Comparison of ENCODE assay signal across 11 mouse cellular contexts in the genomic region with DNA sequence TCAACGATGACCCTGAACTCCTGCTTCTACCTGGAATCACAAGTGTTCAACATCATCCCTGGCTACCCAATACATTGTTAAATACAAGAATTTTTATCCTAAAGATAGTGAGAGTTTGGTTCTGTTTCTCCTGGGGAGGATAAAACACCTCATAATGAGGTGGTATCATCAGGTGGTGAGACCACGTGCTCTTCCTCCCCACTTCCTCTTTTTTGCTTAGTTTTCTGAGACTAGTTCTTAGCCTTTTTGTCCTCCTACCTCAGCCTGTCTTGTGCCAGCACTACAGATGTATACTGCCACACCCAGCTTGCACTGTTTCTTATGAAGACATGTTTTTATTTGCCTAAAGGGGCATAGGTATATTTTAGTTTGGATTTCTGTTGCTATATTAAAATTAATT.
"Had no signal": no experiment of that assay in that cellular context is flagged by ENCODE, and none has a peak within 500 bp of the region (broad histone marks: within the 10 kb centered on the region; RNA-seq: fewer than 3 reads in every experiment).

No protein-coding gene starts in this region.

- H3K27ac ChIP-seq: kidney, embryonic 15.5 days; limb, embryonic 15.5 days; liver, embryonic 12.5 days; macrophage; midbrain, embryonic 13.5 days; neural tube, embryonic 15.5 days had no signal

- ATAC-seq: liver, embryonic 12.5 days; midbrain, embryonic 13.5 days had no signal

- H3K4me3 ChIP-seq: kidney, embryonic 15.5 days; limb, embryonic 15.5 days; liver, embryonic 12.5 days; midbrain, embryonic 13.5 days; myocyte; neural tube, embryonic 15.5 days had no signal

- H3K36me3 ChIP-seq: kidney, embryonic 15.5 days; limb, embryonic 15.5 days; liver, embryonic 12.5 days; midbrain, embryonic 13.5 days; neural tube, embryonic 15.5 days had no signal

- DNase-seq: kidney, adult 18-20 months; kidney, postnatal 14 days; lung, embryonic 14.5 days; lung, postnatal 14 days had no signal

- H3K27me3 ChIP-seq: kidney, embryonic 15.5 days; limb, embryonic 15.5 days; liver, embryonic 12.5 days; midbrain, embryonic 13.5 days; neural tube, embryonic 15.5 days had no signal
